Mouse (Mus musculus) liver, adult 2 months (tissue): Measurements from ENCODE around the gene Mcemp1.

Experiments
- CTCF ChIP-seq: fragments of 200-500 bp; IDR thresholded peaks from 2 replicates; pipeline ENCODE4 v1.5.1; 2011; ENCODE audit warnings: low read depth, low read length, control low read depth
- POLR2A ChIP-seq: fragments of 200-500 bp; IDR thresholded peaks from 2 replicates; pipeline ENCODE4 v1.6.1; 2011; ENCODE audit warnings: low read length, control low read depth; ENCODE audit not compliant: insufficient read depth; ENCODE audit errors: extremely low read depth

DNA sequence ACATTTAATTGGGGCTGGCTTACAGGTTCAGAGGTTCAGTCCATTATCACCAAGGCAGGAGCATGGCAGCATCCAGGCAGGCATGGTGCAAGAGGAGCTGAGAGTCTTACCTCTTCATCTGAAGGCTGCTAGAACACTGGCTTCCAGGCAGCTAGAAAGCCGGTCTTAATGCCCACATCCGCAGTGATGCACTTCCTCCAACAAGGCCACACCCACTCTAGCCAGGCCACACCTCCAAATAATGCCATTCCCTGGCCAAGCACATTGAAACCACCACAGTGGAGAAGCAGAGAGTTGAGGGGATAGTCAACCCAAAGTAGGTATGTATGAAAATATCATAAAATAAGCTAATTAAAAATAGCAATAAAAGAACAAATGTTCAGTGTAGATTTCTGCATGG, 4.8 kb downstream of the Mcemp1 start:
- TF ChIP-seq CTCF, result no peak
- no peak for TF ChIP-seq POLR2A
